Mouse (Mus musculus) liver, embryonic 14.5 days (tissue): ENCODE results near the gene Map3k21. TPM values are rescaled to one million over a fixed set of nuclear protein-coding genes. Genes with fewer than 3 reads are reported as not detected.

Source experiments
- ATAC-seq: fragments of 200-750 bp; cut with Nextera tagmentation; 2 replicates; pipeline ENCODE4 v1.8.0; 2017; ENCODE audit warnings: moderate number of reproducible peaks, mild to moderate bottlenecking, moderate library complexity; ENCODE audit not compliant: insufficient read depth
- DNase-seq, 3 experiments: peaks; one replicate each; pipeline ENCODE4 v3.0.0-alpha.2; 2012 to 2013; ENCODE audit warnings: low read depth in 3 of 3, low spot score in 3 of 3
- H3K27ac ChIP-seq: fragments of 300-500 bp; sonication (generic); 2 replicates; pipeline ENCODE4 v1.5.1; 2014; ENCODE audit warnings: moderate library complexity, mild to moderate bottlenecking, control low read depth, inconsistent platforms
- H3K27me3 ChIP-seq: fragments of 300-500 bp; sonication (generic); 2 replicates; pipeline ENCODE4 v1.6.1; 2014; ENCODE audit warnings: mild to moderate bottlenecking, low read length, moderate library complexity; ENCODE audit not compliant: control insufficient read depth, insufficient read depth
- H3K36me3 ChIP-seq: fragments of 300-500 bp; sonication (generic); replicated peaks from 2 replicates; pipeline ENCODE4 v1.6.1; 2014; ENCODE audit warnings: low read depth; ENCODE audit not compliant: control insufficient read depth, insufficient read depth
- H3K4me1 ChIP-seq, 2 experiments: fragments of 200-500 bp in 1 of 2; fragments of 300-500 bp in 1 of 2; sonication (generic) in 1 of 2; replicated peaks; 2 replicates each; pipeline ENCODE4 v1.6.1; 2012 to 2014; ENCODE audit warnings: antibody characterized with exemption in 1 of 2, inconsistent platforms in 1 of 2, low read length in 1 of 2; ENCODE audit not compliant: control insufficient read depth in 2 of 2, insufficient read depth in 2 of 2
- H3K4me2 ChIP-seq: fragments of 300-500 bp; sonication (generic); 2 replicates; pipeline ENCODE4 v1.6.1; 2014; ENCODE audit warnings: low read depth, mild to moderate bottlenecking, control low read depth, moderate library complexity
- H3K4me3 ChIP-seq, 2 experiments: fragments of 200-500 bp in 1 of 2; fragments of 300-500 bp in 1 of 2; sonication (generic) in 1 of 2; 2 replicates each; pipeline ENCODE4 v1.5.1; 2012 to 2014; ENCODE audit warnings: low read depth in 2 of 2, low read length in 2 of 2, mild to moderate bottlenecking in 2 of 2, control low read depth in 1 of 2, inconsistent platforms in 1 of 2, moderate library complexity in 1 of 2; ENCODE audit not compliant: insufficient read depth in 1 of 2
- H3K9ac ChIP-seq: fragments of 300-500 bp; sonication (generic); replicated peaks from 2 replicates; pipeline ENCODE4 v1.6.1; 2014; ENCODE audit warnings: mild to moderate bottlenecking, control low read depth, moderate library complexity
- H3K9me3 ChIP-seq: fragments of 300-500 bp; sonication (generic); 2 replicates; pipeline ENCODE4 v1.6.1; 2016; ENCODE audit warnings: low read length, mixed read lengths; ENCODE audit not compliant: control insufficient read depth
- CTCF ChIP-seq: IDR thresholded peaks from 2 replicates; pipeline ENCODE4 v1.5.1; 2016; ENCODE audit warnings: antibody characterized with exemption, low read depth, control low read depth
- EP300 ChIP-seq: IDR thresholded peaks from 2 replicates; pipeline ENCODE4 v1.6.1; 2016; ENCODE audit warnings: antibody characterized with exemption, low read depth
- WGBS: fragments of 180-500 bp; shearing (Covaris S2); extraction: QIAGEN DNeasy Blood & Tissue Kit; methylation state at CpG from one replicate; pipeline ENCODE4 v1.1.7; 2014; ENCODE audit not compliant: insufficient replicate concordance; 5-methylcytosine and 5-hydroxymethylcytosine counted together
- polyA plus RNA-seq, 2 experiments: library from polyadenylated mRNA; depleted of rRNA in 1 of 2; stranded (reverse) in 1 of 2; unstranded in 1 of 2; fragments of >200 nt; fragmentation: Nextera tagmentation in 1 of 2; extraction: Ambion mirVana in 1 of 2; gene quantifications; 2 replicates each; pipeline versions ENCODE4 v1.2.1 to v1.2.3; 2012 to 2014

Map3k21 gene
- polyA plus RNA-seq, 2 experiments = 0.01 to 0.04 TPM

DNA sequence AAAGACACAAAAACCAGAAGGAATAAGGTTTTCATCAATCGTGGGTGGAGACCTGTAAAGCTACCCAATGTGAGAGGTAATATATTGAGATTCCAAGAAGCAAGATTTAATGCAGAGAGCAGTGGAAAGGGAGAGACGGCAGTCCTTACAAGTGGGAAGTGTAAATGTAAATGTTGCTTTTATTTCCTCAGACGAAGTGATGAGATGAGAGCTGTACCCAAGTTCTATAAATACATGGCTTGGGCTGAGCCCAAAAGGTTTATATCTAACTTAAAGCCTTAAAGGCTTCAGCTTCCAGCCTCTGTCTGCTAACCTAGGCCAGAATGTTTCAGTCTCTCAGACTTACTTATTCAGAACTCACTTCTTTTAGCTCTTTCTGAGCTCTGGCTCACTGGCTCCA, 20.3 kb upstream of the Map3k21 start:
- H3K27me3 ChIP-seq = no peaks in the 10 kb centered on the region
- WGBS = 49% methylated on average over 3 of the region's 3 CpGs
- no peak overlapping the region for H3K9ac ChIP-seq
- ATAC-seq (no peak), DNase-seq (no peak)
- H3K9me3 ChIP-seq = no peaks in the 10 kb centered on the region
- TF ChIP-seq EP300 = no peak
- no peaks in the 10 kb centered on the region for H3K4me1 ChIP-seq
- H3K27ac ChIP-seq = no peak overlapping the region
- H3K4me3 ChIP-seq = no peak overlapping the region
- no peaks in the 10 kb centered on the region for H3K36me3 ChIP-seq
- no peak overlapping the region for H3K4me2 ChIP-seq

DNA sequence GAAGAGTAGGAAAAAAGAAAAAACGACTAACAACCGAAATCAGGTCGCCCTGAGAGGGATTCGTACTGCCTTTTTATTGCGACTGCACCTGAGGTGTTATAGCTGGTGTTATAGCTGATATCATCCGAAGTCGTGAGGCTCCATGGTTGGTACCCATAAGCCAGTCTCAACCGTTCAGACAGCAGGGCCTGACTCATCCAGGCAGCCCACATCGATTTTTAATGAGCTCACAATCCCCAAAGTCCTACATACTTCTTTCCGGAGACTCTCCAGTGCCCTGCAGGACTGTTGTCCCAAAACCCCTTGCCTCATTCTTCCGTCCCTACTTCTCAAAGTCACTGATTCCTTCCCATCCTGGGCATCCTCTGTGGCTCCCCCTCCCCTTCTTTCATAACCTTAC, 12.9 kb upstream of the Map3k21 start:
- Histone ChIP-seq H3K9me3 (no peaks in the 10 kb centered on the region), H3K27ac (no peak overlapping the region), H3K4me3 (no peak overlapping the region), H3K4me1 (no peaks in the 10 kb centered on the region), H3K4me2 (no peak overlapping the region), H3K27me3 (peaks cover 18% of the 10 kb centered on the region), H3K9ac (no peak overlapping the region), H3K36me3 (no peaks in the 10 kb centered on the region)
- ATAC-seq (no peak), DNase-seq (no peak)
- WGBS = 46% methylated on average over 11 of the region's 11 CpGs
- TF ChIP-seq EP300 = no peak
- no peak for TF ChIP-seq CTCF

DNA sequence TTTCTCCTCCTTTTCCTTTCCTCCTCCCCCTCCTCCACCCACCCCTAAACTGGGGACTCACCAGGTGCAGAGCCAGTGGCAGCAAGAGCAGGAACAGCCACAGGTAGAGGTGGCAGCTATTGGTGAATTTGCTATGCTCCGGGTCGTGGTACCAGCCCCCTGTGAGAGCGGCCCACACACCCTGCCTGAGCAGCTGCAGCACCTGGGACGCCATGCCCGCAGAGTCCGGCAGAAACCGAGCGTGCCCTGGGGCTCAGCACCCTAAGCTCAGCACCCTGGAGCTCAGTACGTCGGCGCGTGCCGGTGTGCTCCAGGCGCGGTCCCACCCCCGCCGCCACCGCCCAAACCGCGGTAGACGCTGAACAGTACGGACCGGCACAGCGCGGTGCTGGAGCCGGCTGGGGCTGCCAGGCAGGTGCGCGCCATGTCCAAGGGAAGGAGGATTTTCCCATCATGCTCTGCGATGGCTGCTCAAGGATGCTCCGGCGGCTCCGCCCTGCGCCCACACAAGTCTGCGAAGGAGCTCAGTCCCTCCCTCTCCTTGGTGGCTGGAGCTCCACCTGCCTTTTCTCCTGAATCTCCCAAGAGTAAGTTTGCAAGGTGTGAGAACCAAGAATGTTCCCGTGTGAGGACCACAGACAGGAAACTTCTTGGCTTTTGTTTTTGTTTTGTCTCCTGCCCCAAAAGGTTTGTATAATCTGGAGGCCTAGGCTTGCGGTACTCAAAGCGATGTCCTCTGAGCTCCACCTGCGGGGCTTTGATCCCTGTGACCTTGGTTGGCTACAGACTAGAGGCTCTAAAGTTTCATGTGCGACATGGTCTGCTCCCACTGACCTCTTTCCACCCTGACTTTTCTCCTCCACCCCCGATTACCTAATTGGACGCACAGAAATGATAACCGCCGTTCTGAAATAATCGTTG, 12.1 kb upstream of the Map3k21 start, which contains the start of gene Pcnx2:
TSS of gene Pcnx2 (minus strand) at position 450 of the 921 bp plus-strand sequence.
- H3K4me2 ChIP-seq = no peak within 1 kb of the TSS
- peaks cover 18% of the 10 kb centered on the region for H3K27me3 ChIP-seq
- H3K4me3 ChIP-seq = no peak within 1 kb of the TSS
- H3K36me3 ChIP-seq = no peaks in the 10 kb centered on the region
- WGBS = 6% methylated on average over 44 of the region's 44 CpGs
- H3K9ac ChIP-seq = no peak within 1 kb of the TSS
- no peaks in the 10 kb centered on the region for H3K9me3 ChIP-seq
- ATAC-seq (0 out of 2 replicates have a peak, but pooled peaks have one; percentile 26), DNase-seq (no peak)
- no peak within 1 kb of the TSS for H3K27ac ChIP-seq
- TF ChIP-seq EP300 = no peak
- TF ChIP-seq CTCF = no peak
- no peaks in the 10 kb centered on the region for H3K4me1 ChIP-seq

DNA sequence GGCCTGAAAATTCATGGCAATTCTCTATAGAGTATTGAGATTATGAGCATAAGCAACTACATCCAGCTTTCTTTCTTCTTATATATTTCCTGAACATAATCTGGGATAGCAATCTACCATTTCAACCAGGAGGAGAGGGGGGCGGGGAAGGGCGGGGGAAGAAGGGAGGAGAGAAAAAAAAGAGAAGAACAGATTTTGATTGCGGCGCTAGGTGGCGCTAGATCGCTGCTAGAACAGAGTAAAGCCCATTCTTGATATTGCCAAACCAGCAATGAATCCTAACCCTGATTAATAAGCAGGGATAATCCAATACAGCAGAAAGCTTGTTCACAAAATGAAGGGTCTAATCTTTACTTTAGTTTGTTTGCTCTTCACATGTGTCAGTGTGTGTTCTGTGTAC, 11.4 kb upstream of the Map3k21 start:
- Histone ChIP-seq H3K4me2 (no peak overlapping the region), H3K36me3 (no peaks in the 10 kb centered on the region), H3K9me3 (no peaks in the 10 kb centered on the region), H3K27me3 (peaks cover 18% of the 10 kb centered on the region), H3K9ac (no peak overlapping the region), H3K4me1 (no peaks in the 10 kb centered on the region), H3K27ac (no peak overlapping the region), H3K4me3 (no peak overlapping the region)
- ATAC-seq (no peak), DNase-seq (peak in 2 of 3 experiments; percentile 17 to 23)
- WGBS = under 1% methylated on average over 6 of the region's 6 CpGs
- TF ChIP-seq EP300 (no peak), CTCF (peak; percentile 55; the same call in 1 of the 2 replicates)

DNA sequence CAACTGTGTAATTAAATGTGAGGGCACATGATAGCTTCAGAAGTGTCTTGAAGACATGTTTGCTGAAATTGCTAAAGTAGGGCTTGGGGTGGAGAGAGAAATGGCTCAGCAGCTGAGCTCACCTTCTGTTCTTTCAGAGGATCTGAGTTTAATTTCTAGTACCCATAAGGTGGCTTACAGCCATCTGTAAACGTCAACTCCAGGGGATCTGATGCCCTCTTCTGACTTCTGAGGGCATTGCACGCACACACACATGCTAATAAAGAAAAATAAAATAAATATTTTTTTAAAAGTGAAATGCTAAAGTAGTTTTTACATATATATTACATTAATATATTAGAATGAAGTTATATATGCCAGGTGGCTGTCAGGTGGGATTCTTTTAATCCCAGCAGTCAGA, 9.1 kb upstream of the Map3k21 start:
- H3K4me1 ChIP-seq = no peaks in the 10 kb centered on the region
- no peak overlapping the region for H3K4me2 ChIP-seq
- no peaks in the 10 kb centered on the region for H3K9me3 ChIP-seq
- 20% methylated on average over 2 of the region's 2 CpGs for WGBS
- no peak overlapping the region for H3K4me3 ChIP-seq
- H3K27ac ChIP-seq = no peak overlapping the region
- TF ChIP-seq CTCF (0 out of 2 replicates have a peak, but pooled peaks have one; percentile 14), EP300 (no peak)
- no peak for ATAC-seq
- no peak overlapping the region for H3K9ac ChIP-seq
- H3K36me3 ChIP-seq = no peaks in the 10 kb centered on the region
- DNase-seq = no peak
- peaks cover 18% of the 10 kb centered on the region for H3K27me3 ChIP-seq
